Mouse (Mus musculus): ENCODE results near the gene Tfe3. TPM values are rescaled to one million over a fixed set of nuclear protein-coding genes. Genes with fewer than 3 reads are reported as not detected.
"Not testable (repeated sequence)": the region's sequence is repeated elsewhere in the genome, so short reads cannot be mapped to it uniquely, and the experiment has no call there.

The Tfe3 gene
- total RNA-seq, 2 experiments from 2014 or later = 7.9 to 9.2 TPM

DNA sequence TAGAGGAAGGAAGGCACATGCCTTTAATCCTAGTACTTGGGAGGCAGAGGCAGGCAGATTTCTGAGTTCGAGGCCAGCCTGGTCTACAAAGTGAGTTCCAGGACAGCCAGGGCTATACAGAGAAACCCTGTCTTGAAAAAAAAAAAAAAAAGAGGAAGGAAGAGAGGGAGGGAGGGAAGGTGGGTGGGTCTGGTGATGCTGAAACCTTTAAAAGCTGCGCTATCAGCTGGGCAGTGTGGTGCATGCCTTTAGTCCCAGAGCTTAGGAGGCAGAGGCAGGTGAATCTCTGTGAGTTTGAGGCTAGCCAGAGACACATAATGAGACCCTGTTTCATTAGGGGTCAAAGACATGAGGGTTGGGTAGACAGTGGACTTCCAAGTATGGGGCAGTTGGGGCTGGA lies 39.8 kb downstream of the Tfe3 start:
- not testable (repeated sequence) for DNase-seq (ENCODE audit: low spot score)

DNA sequence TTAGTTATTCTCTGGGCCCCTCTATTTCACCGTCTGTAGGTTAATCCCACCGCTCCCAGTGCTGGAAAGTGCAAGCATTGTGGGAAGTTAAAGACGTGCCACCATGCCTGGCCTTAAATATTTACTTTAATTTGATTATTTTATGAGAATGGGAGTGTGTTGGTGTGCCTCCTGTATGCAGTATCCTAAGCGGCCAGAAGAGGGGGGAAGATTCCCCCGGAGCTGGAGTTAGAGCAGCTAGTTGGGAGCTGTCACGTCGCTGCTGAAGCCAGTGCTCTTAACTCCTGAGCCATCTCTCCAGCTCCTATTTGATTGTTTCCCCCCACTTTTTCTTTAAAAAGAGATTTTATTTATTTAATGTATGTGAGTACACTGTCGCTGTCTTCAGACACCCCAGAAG lies 52.7 kb downstream of the Tfe3 start:
- DNase-seq (ENCODE audit: low spot score) = not testable (repeated sequence)

DNA sequence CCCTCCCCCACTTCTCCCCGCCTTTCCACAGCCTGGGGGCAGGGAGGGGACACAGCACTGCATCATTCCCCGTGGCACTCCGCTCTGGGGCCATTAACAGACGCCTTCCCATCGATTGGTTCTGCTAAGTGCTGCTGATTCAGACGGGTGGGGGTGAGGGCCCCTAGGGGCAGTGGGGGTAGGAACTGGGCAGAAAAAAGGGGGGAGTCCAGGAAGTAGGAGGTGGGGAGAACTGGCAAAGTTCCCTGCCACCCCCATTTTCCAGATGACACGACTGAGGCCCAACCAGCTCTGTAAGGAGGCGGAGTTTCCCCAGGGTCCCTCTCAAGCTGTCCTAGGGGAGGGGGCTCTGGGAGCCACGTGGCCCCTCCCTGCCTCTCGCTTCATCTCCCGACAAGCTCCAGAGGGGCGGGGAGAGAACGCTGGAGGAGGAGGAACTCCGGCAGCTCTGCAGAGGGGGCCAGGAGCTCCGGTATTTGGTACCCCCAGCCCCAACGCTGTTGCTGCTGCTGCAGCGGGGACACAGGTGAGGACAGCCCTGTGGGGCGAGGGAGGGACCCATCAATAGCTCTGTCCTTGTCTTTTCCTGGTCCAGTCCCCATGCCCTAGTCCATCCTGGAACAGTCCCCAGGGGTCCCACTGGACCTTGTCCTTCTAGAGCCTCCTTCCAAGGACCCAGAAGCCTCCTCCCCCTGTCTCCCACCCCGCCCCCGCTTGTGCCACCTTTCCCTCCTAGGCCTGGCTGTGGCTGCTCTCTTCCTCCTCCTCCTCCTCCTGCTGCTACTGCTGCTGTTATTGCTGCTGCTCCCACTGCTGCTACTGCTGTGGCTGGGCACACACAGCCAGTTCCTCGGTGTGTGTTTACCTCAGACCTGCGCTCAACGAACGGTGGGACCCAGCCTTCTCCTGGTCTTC lies 59.8 kb downstream of the Tfe3 start, which contains the start of gene Kcnd1:
Kcnd1 (plus strand) TSS at position 425 of the 915 bp plus-strand sequence.
- DNase-seq (ENCODE audit: low spot score) = peak; percentile 2

Small RNA genes lying within 50 kb of the gene (microRNA-seq; reads per million reads assigned to microRNA genes)
- 70.6 reads per million, percentile 55 among the genes with 10 or more reads in this experiment for gene Mir1198

Other genes starting within 250 kb of the Tfe3 start
- gene Foxp3, start 188.9 kb upstream of the Tfe3 start, total RNA-seq (2021) = under 1 TPM in 1 of 2 experiments, not detected in 1; 0.11 TPM
- 1 to 10 TPM; 3.1 to 3.9 TPM for gene Ppp1r3f, start 188.3 kb upstream of the Tfe3 start, total RNA-seq (2021)
- 10 to 100 TPM; 10.6 to 12.4 TPM for gene Ccdc22, start 157.0 kb upstream of the Tfe3 start, total RNA-seq (2021)
- not detected for gene Cacna1f, start 155.5 kb upstream of the Tfe3 start, total RNA-seq (2021)
- gene Syp, start 124.1 kb upstream of the Tfe3 start, total RNA-seq (2021) = 1 to 10 TPM; 1.4 to 1.5 TPM
- gene Prickle3, start 105.3 kb upstream of the Tfe3 start, total RNA-seq (2021) = 10 to 100 TPM; 10.8 to 26.5 TPM
- 10 to 100 TPM; 30.3 to 35.0 TPM for gene Plp2, start 91.2 kb upstream of the Tfe3 start, total RNA-seq (2021)
- 10 to 100 TPM; 30.6 to 33.7 TPM for gene Magix, start 81.3 kb upstream of the Tfe3 start, total RNA-seq (2021)
- gene Gpkow, start 65.4 kb upstream of the Tfe3 start, total RNA-seq (2021) = 10 to 100 TPM; 14.3 to 15.0 TPM
- gene Wdr45, start 48.2 kb upstream of the Tfe3 start, total RNA-seq (2021) = 10 to 100 TPM; 32.4 to 37.1 TPM
- gene Gm45208, start 40.3 kb upstream of the Tfe3 start, total RNA-seq (2021) = under 1 TPM in 1 of 2 experiments, not detected in 1; 0.45 TPM
- gene Praf2, start 34.1 kb upstream of the Tfe3 start, total RNA-seq (2021) = 1 to 10 TPM; 5.0 to 5.6 TPM
- gene Ccdc120, start 11.7 kb upstream of the Tfe3 start, total RNA-seq (2021) = under 1 TPM; 0.34 to 0.50 TPM
- gene Gripap1, start 27.2 kb downstream of the Tfe3 start, total RNA-seq (2021) = 10 to 100 TPM; 16.7 to 19.5 TPM
- gene Kcnd1, start 59.7 kb downstream of the Tfe3 start, total RNA-seq (2021) = under 1 TPM in 1 of 2 experiments, not detected in 1; 0.12 TPM
- gene Otud5, start 78.8 kb downstream of the Tfe3 start, total RNA-seq (2021) = 10 to 100 TPM; 14.6 to 17.1 TPM
- 1 to 10 TPM; 1.5 to 1.9 TPM for gene Pim2, start 115.7 kb downstream of the Tfe3 start, total RNA-seq (2021)
- 1 to 10 TPM; 7.7 to 9.5 TPM for gene Slc35a2, start 121.5 kb downstream of the Tfe3 start, total RNA-seq (2021)
- gene Pqbp1, start 136.7 kb downstream of the Tfe3 start, total RNA-seq (2021) = 10 to 100 TPM; 22.3 to 23.5 TPM
- gene Timm17b, start 136.8 kb downstream of the Tfe3 start, total RNA-seq (2021) = 10 to 100 TPM; 42.7 to 47.6 TPM
- gene Gm10491, start 145.3 kb downstream of the Tfe3 start, total RNA-seq (2021) = not detected
- not detected for gene Gm10490, start 147.0 kb downstream of the Tfe3 start, total RNA-seq (2021)
- gene Pcsk1n, start 157.3 kb downstream of the Tfe3 start, total RNA-seq (2021) = not detected
- gene Eras, start 166.0 kb downstream of the Tfe3 start, total RNA-seq (2021) = not detected
- gene Hdac6, start 185.3 kb downstream of the Tfe3 start, total RNA-seq (2021) = 1 to 10 TPM; 3.6 to 5.0 TPM
- gene Gata1, start 215.5 kb downstream of the Tfe3 start, total RNA-seq (2021) = not detected